Mouse (Mus musculus) G1E (cell line): ENCODE measurements around the gene Zfp318. TPM values are rescaled to one million over a fixed set of nuclear protein-coding genes. Genes with fewer than 3 reads are reported as not detected.

Source experiments
- ATAC-seq: 2 replicates; pipeline ENCODE4 v1.8.0; 2016; ENCODE audit warnings: mild to moderate bottlenecking; ENCODE audit not compliant: insufficient number of reproducible peaks, poor library complexity, low FRiP score, severe bottlenecking; ENCODE audit errors: extremely low read depth
- DNase-seq: peaks from one replicate; pipeline ENCODE4 v3.0.0; 2012; ENCODE audit warnings: low spot score
- H3K27me3 ChIP-seq: 2 replicates; pipeline ENCODE4 v1.6.1; 2012; ENCODE audit warnings: mild to moderate bottlenecking, low read length, inconsistent platforms; ENCODE audit not compliant: insufficient read depth
- H3K36me3 ChIP-seq: replicated peaks from 2 replicates; pipeline ENCODE3; 2012; ENCODE audit warnings: mild to moderate bottlenecking, inconsistent platforms
- H3K4me1 ChIP-seq: 2 replicates; pipeline ENCODE4 v1.6.1; 2012; ENCODE audit warnings: low read depth, low read length, inconsistent platforms, mixed read lengths; ENCODE audit not compliant: insufficient read depth
- H3K4me3 ChIP-seq: 2 replicates; pipeline ENCODE4 v1.5.1; 2012; ENCODE audit warnings: low read depth, mild to moderate bottlenecking, inconsistent platforms, low read length, moderate library complexity, mixed read lengths
- H3K9me3 ChIP-seq: replicated peaks from 2 replicates; pipeline ENCODE4 v1.6.1; 2012; ENCODE audit warnings: inconsistent platforms
- CTCF ChIP-seq: IDR thresholded peaks from 2 replicates; pipeline ENCODE4 v1.5.1; 2012; ENCODE audit warnings: low read depth, low read length, inconsistent platforms, mixed read lengths
- GATA1 ChIP-seq: IDR thresholded peaks from 2 replicates; pipeline ENCODE4 v1.6.1; 2012; ENCODE audit warnings: borderline replicate concordance, low read length, inconsistent platforms, mixed read lengths
- GATA2 ChIP-seq: IDR thresholded peaks from 2 replicates; pipeline ENCODE4 v1.6.1; 2012; ENCODE audit warnings: low read depth, low read length, inconsistent platforms, borderline replicate concordance
- POLR2AphosphoS5 ChIP-seq: IDR thresholded peaks from 2 replicates; pipeline ENCODE4 v1.6.1; 2012; ENCODE audit warnings: low read depth, low read length, inconsistent platforms; ENCODE audit not compliant: insufficient replicate concordance
- TAL1 ChIP-seq: conservative IDR thresholded peaks from 2 replicates; pipeline ENCODE4 v1.6.1; 2012; ENCODE audit warnings: low read depth, low read length, inconsistent platforms, mixed read lengths
- polyA plus RNA-seq: library from polyadenylated mRNA; stranded (reverse); fragments of >175 nt; gene quantifications from 2 replicates; pipeline ENCODE4 v1.2.3, GENCODE M21; 2012
- total RNA-seq, 2 experiments: library from RNA; stranded (forward) in 1 of 2; stranded (reverse) in 1 of 2; fragments of 200-1000 nt in 1 of 2; fragments of >200 nt in 1 of 2; fragmentation: Nextera tagmentation in 1 of 2; gene quantifications; 2 replicates each; pipeline ENCODE4 v1.2.3; 2014 to 2017

Zfp318 gene
- total and polyA plus RNA-seq, 3 experiments: 4.1 to 45.3 (median 27.5) TPM

GRCm38 (mm10) chr17:46384061-46384801, 700 bp downstream of the Zfp318 start:
- TF ChIP-seq CTCF (no peak), GATA1 (no peak), GATA2 (no peak), TAL1 (no peak)
- peaks cover 18% of the 10 kb centered on the region for H3K4me1 ChIP-seq
- peak overlapping the region; percentile 84 for H3K4me3 ChIP-seq
- DNase-seq (peak; percentile 48), ATAC-seq (no peak)
- peaks cover 17% of the 10 kb centered on the region for H3K36me3 ChIP-seq
- H3K27me3 ChIP-seq: 0 out of 2 replicates have a peak, but pooled peaks cover under 1% of the 10 kb centered on the region
- no peaks in the 10 kb centered on the region for H3K9me3 ChIP-seq

GRCm38 (mm10) chr17:46388200-46388599, 4.7 kb downstream of the Zfp318 start:
- TF ChIP-seq POLR2AphosphoS5: no peak
- TF ChIP-seq GATA1: no peak
- TF ChIP-seq CTCF: no peak
- no peak for TF ChIP-seq TAL1
- Histone ChIP-seq H3K36me3 (peaks cover 33% of the 10 kb centered on the region), H3K4me3 (no peak overlapping the region), H3K4me1 (peaks cover 13% of the 10 kb centered on the region), H3K9me3 (no peaks in the 10 kb centered on the region), H3K27me3 (no peaks in the 10 kb centered on the region)
- DNase-seq (no peak), ATAC-seq (no peak)

- Histone ChIP-seq H3K36me3 (peaks cover 52% of the 10 kb centered on the region), H3K27me3 (no peaks in the 10 kb centered on the region), H3K9me3 (no peaks in the 10 kb centered on the region), H3K4me3 (no peak overlapping the region), H3K4me1 (no peaks in the 10 kb centered on the region)
- no peak for TF ChIP-seq GATA2
- peak; percentile 41; the same call in 1 of the 2 replicates for TF ChIP-seq CTCF
- TF ChIP-seq POLR2AphosphoS5: no peak
- DNase-seq: no peak
- 0 out of 2 replicates have a peak, but pooled peaks have one; percentile 22 for ATAC-seq
These were observed 9.5 kb downstream of the Zfp318 start for GRCm38 (mm10) chr17:46393012-46393411.

GRCm38 (mm10) chr17:46394631-46395030, 11.1 kb downstream of the Zfp318 start:
- ATAC-seq (no peak), DNase-seq (no peak)
- Histone ChIP-seq H3K4me1 (no peaks in the 10 kb centered on the region), H3K4me3 (no peak overlapping the region), H3K9me3 (no peaks in the 10 kb centered on the region), H3K27me3 (no peaks in the 10 kb centered on the region), H3K36me3 (peaks cover 56% of the 10 kb centered on the region)
- TF ChIP-seq GATA2 (no peak), CTCF (no peak), TAL1 (no peak), POLR2AphosphoS5 (no peak), GATA1 (no peak)

- no peaks in the 10 kb centered on the region for H3K27me3 ChIP-seq
- H3K9me3 ChIP-seq: no peaks in the 10 kb centered on the region
- no peaks in the 10 kb centered on the region for H3K4me1 ChIP-seq
- peaks cover 68% of the 10 kb centered on the region for H3K36me3 ChIP-seq
- ATAC-seq (no peak), DNase-seq (no peak)
- TF ChIP-seq TAL1 (no peak), POLR2AphosphoS5 (no peak), GATA2 (no peak), CTCF (0 out of 2 replicates have a peak, but pooled peaks have one; percentile 10), GATA1 (no peak)
- H3K4me3 ChIP-seq: no peak overlapping the region
These were observed 24.9 kb downstream of the Zfp318 start for GRCm38 (mm10) chr17:46408478-46408877.

- Histone ChIP-seq H3K4me1 (no peaks in the 10 kb centered on the region), H3K36me3 (peaks cover 7% of the 10 kb centered on the region), H3K27me3 (no peaks in the 10 kb centered on the region), H3K9me3 (no peaks in the 10 kb centered on the region), H3K4me3 (no peak overlapping the region)
- DNase-seq (no peak), ATAC-seq (no peak)
- TF ChIP-seq CTCF (no peak), TAL1 (no peak), POLR2AphosphoS5 (no peak), GATA1 (no peak), GATA2 (no peak)
These were observed 35.1 kb downstream of the Zfp318 start for GRCm38 (mm10) chr17:46418628-46419027.
